Mouse (Mus musculus) retina, adult 2 months (tissue): ENCODE results near the gene Rsf1.
A peak's percentile ranks its signal among the peaks of the same experiment; 100 is the strongest.

Experiments
- DNase-seq: peaks from one replicate; pipeline ENCODE4 v3.0.0-alpha.2; 2012; ENCODE audit warnings: low read depth, low spot score

Rsf1 gene

GRCm38 (mm10) chr7:97579067-97579975 is at the start of gene Rsf1, which contains the start of gene Aamdc:
TSS of gene Rsf1 (plus strand) at chr7:97579889.
TSS of gene Aamdc (minus strand) at chr7:97579497.
- peak; percentile 93 for DNase-seq

GRCm38 (mm10) chr7:97535531-97535930 is 44.2 kb upstream of the Rsf1 start:
- DNase-seq = no peak

GRCm38 (mm10) chr7:97536571-97536970 is 43.1 kb upstream of the Rsf1 start:
- DNase-seq = no peak

GRCm38 (mm10) chr7:97546462-97546861 is 33.2 kb upstream of the Rsf1 start:
- no peak for DNase-seq

- DNase-seq = no peak
These were observed 30.4 kb upstream of the Rsf1 start for GRCm38 (mm10) chr7:97549301-97549700.

GRCm38 (mm10) chr7:97550673-97551072 is 29.0 kb upstream of the Rsf1 start:
- DNase-seq = no peak

GRCm38 (mm10) chr7:97563576-97563975 is 16.1 kb upstream of the Rsf1 start:
- no peak for DNase-seq

- no peak for DNase-seq
These were observed 10.3 kb upstream of the Rsf1 start for GRCm38 (mm10) chr7:97569372-97569771.

GRCm38 (mm10) chr7:97570389-97570788 is 9.3 kb upstream of the Rsf1 start:
- DNase-seq = no peak

- DNase-seq = no peak
These were observed 1.2 kb upstream of the Rsf1 start for GRCm38 (mm10) chr7:97578361-97579066.

GRCm38 (mm10) chr7:97579976-97580842 is 520 bp downstream of the Rsf1 start:
- no peak for DNase-seq

GRCm38 (mm10) chr7:97580843-97581214 is 1.1 kb downstream of the Rsf1 start:
- DNase-seq = peak; percentile 47

GRCm38 (mm10) chr7:97588506-97588905 is 8.8 kb downstream of the Rsf1 start:
- DNase-seq = no peak

- no peak for DNase-seq
These were observed 10.8 kb downstream of the Rsf1 start for GRCm38 (mm10) chr7:97590488-97590887.

- DNase-seq = no peak
These were observed 11.6 kb downstream of the Rsf1 start for GRCm38 (mm10) chr7:97591336-97591735.

GRCm38 (mm10) chr7:97592396-97592795 is 12.7 kb downstream of the Rsf1 start:
- DNase-seq = no peak

GRCm38 (mm10) chr7:97593535-97593934 is 13.8 kb downstream of the Rsf1 start:
- no peak for DNase-seq

- DNase-seq = no peak
These were observed 18.9 kb downstream of the Rsf1 start for GRCm38 (mm10) chr7:97598548-97598947.

- no peak for DNase-seq
These were observed 41.7 kb downstream of the Rsf1 start for GRCm38 (mm10) chr7:97621346-97621745.

GRCm38 (mm10) chr7:97622676-97623075 is 43.0 kb downstream of the Rsf1 start:
- DNase-seq = no peak

GRCm38 (mm10) chr7:97623402-97623801 is 43.7 kb downstream of the Rsf1 start:
- DNase-seq = no peak

- DNase-seq = no peak
These were observed 49.7 kb downstream of the Rsf1 start for GRCm38 (mm10) chr7:97629351-97629750.
